Mouse (Mus musculus) ovary, postnatal 14 days (tissue): ENCODE results near the gene Lnx1.

Experiments
- DNase-seq: peaks from one replicate; pipeline ENCODE4 v3.0.0; 2022; ENCODE audit warnings: low spot score

The Lnx1 gene

GRCm38 (mm10) chr5:74697534-74697933 lies 5.2 kb downstream of the Lnx1 start:
- no peak for DNase-seq

GRCm38 (mm10) chr5:74694390-74694801 lies 8.3 kb downstream of the Lnx1 start:
- DNase-seq, result no peak

- DNase-seq, result no peak
Measured at GRCm38 (mm10) chr5:74693836-74694235, 8.9 kb downstream of the Lnx1 start.

- DNase-seq, result no peak
Measured at GRCm38 (mm10) chr5:74692411-74693090, 10.2 kb downstream of the Lnx1 start.

GRCm38 (mm10) chr5:74688822-74689221 lies 13.9 kb downstream of the Lnx1 start:
- no peak for DNase-seq

- DNase-seq, result no peak
Measured at GRCm38 (mm10) chr5:74684944-74685343, 17.8 kb downstream of the Lnx1 start.

- DNase-seq, result no peak
Measured at GRCm38 (mm10) chr5:74683832-74684231, 18.9 kb downstream of the Lnx1 start.

GRCm38 (mm10) chr5:74682735-74683134 lies 20.0 kb downstream of the Lnx1 start:
- DNase-seq, result no peak

GRCm38 (mm10) chr5:74679631-74680030 lies 23.1 kb downstream of the Lnx1 start:
- no peak for DNase-seq

GRCm38 (mm10) chr5:74678693-74679092 lies 24.0 kb downstream of the Lnx1 start:
- DNase-seq, result no peak

GRCm38 (mm10) chr5:74677399-74678338 lies 25.0 kb downstream of the Lnx1 start:
- DNase-seq, result no peak

- no peak for DNase-seq
Measured at GRCm38 (mm10) chr5:74672556-74672955, 30.2 kb downstream of the Lnx1 start.

GRCm38 (mm10) chr5:74670877-74671276 lies 31.8 kb downstream of the Lnx1 start:
- no peak for DNase-seq

GRCm38 (mm10) chr5:74669925-74670324 lies 32.8 kb downstream of the Lnx1 start:
- no peak for DNase-seq

GRCm38 (mm10) chr5:74668956-74669355 lies 33.8 kb downstream of the Lnx1 start:
- DNase-seq, result no peak

- no peak for DNase-seq
Measured at GRCm38 (mm10) chr5:74662618-74663017, 40.1 kb downstream of the Lnx1 start.

GRCm38 (mm10) chr5:74661734-74662560 lies 40.8 kb downstream of the Lnx1 start:
- no peak for DNase-seq

- no peak for DNase-seq
Measured at GRCm38 (mm10) chr5:74659856-74660255, 42.9 kb downstream of the Lnx1 start.

GRCm38 (mm10) chr5:74659281-74659680 lies 43.4 kb downstream of the Lnx1 start:
- no peak for DNase-seq

GRCm38 (mm10) chr5:74657930-74658329 lies 44.8 kb downstream of the Lnx1 start:
- no peak for DNase-seq

GRCm38 (mm10) chr5:74656410-74656809 lies 46.3 kb downstream of the Lnx1 start:
- no peak for DNase-seq

GRCm38 (mm10) chr5:74654527-74654926 lies 48.2 kb downstream of the Lnx1 start:
- DNase-seq, result no peak
